Mouse (Mus musculus) spleen, adult 2 months (tissue): ENCODE measurements around the gene Cacna2d3.

Experiments
- CTCF ChIP-seq: fragments of 200-500 bp; IDR thresholded peaks from 2 replicates; pipeline ENCODE4 v1.5.1; 2011; ENCODE audit warnings: mild to moderate bottlenecking, inconsistent platforms; ENCODE audit not compliant: insufficient read depth, insufficient read length, insufficient replicate concordance; ENCODE audit errors: extremely low read depth
- POLR2A ChIP-seq: fragments of 200-500 bp; IDR thresholded peaks from 2 replicates; pipeline ENCODE4 v1.6.1; 2011; ENCODE audit warnings: low read depth, low read length, inconsistent platforms

DNA sequence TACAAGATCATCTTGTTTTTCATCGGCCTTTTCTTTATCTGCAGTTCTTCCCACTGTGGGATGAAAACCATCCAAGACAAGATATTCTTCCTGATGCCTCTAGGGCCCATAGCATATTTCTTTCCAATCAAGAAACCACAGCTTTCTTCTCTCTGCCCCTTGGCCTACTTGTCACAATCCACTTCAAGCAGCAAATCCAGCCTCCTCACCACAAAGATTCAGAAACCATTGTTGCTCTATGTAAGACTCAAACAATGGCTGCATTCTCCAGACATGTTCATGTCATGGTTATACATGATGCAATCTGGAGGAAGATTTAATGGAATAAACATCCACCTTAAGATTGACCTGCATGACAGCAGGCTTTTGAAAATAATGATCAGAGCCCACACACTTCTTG is 505.6 kb downstream of the Cacna2d3 start:
- no peak for TF ChIP-seq CTCF
- TF ChIP-seq POLR2A: no peak
